Mouse (Mus musculus) limb, embryonic 11.5 days (tissue): ENCODE measurements around the gene Coq7. TPM values are rescaled to one million over a fixed set of nuclear protein-coding genes. Genes with fewer than 3 reads are reported as not detected.

Source experiments
- ATAC-seq: fragments of 200-750 bp; cut with Nextera tagmentation; 2 replicates; pipeline ENCODE4 v1.8.0; 2017; ENCODE audit warnings: low read depth; ENCODE audit not compliant: insufficient number of reproducible peaks, low FRiP score, low TSS enrichment
- DNase-seq: peaks from one replicate; pipeline ENCODE4 v3.0.0-alpha.2; 2015; ENCODE audit warnings: low spot score
- H3K27ac ChIP-seq: fragments of 300-500 bp; sonication (generic); replicated peaks from 2 replicates; pipeline ENCODE4 v1.5.1; 2014; ENCODE audit warnings: low read depth, mild to moderate bottlenecking, low read length
- H3K27me3 ChIP-seq: fragments of 300-500 bp; sonication (generic); 2 replicates; pipeline ENCODE4 v1.6.1; 2014; ENCODE audit warnings: mild to moderate bottlenecking, low read length, mixed read lengths; ENCODE audit not compliant: control insufficient read depth, insufficient read depth
- H3K36me3 ChIP-seq: fragments of 300-500 bp; sonication (generic); 2 replicates; pipeline ENCODE4 v1.6.1; 2014; ENCODE audit warnings: mild to moderate bottlenecking, low read length, moderate library complexity, mixed read lengths; ENCODE audit not compliant: control insufficient read depth, insufficient read depth
- H3K4me1 ChIP-seq: fragments of 300-500 bp; sonication (generic); 2 replicates; pipeline ENCODE4 v1.6.1; 2014; ENCODE audit warnings: low read length, mixed read lengths; ENCODE audit not compliant: control insufficient read depth, insufficient read depth
- H3K4me2 ChIP-seq: fragments of 300-500 bp; sonication (generic); 2 replicates; pipeline ENCODE4 v1.6.1; 2014; ENCODE audit warnings: low read depth, mild to moderate bottlenecking, moderate library complexity; ENCODE audit not compliant: severe bottlenecking
- H3K4me3 ChIP-seq: fragments of 300-500 bp; sonication (generic); 2 replicates; pipeline ENCODE4 v1.5.1; 2014; ENCODE audit warnings: low read depth, low read length
- H3K9ac ChIP-seq: fragments of 300-500 bp; sonication (generic); 2 replicates; pipeline ENCODE4 v1.6.1; 2014; ENCODE audit warnings: mild to moderate bottlenecking, low read length
- H3K9me3 ChIP-seq: fragments of 300-500 bp; sonication (generic); 2 replicates; pipeline ENCODE4 v1.6.1; 2016; ENCODE audit warnings: low read length; ENCODE audit not compliant: control insufficient read depth
- WGBS: fragments of 180-500 bp; shearing (Covaris S2); extraction: QIAGEN DNeasy Blood & Tissue Kit; methylation state at CpG from one replicate; pipeline ENCODE4 v1.1.7; 2014; 5-methylcytosine and 5-hydroxymethylcytosine counted together
- polyA plus RNA-seq: library from polyadenylated mRNA; unstranded; fragments of >200 nt; fragmentation: Nextera tagmentation; extraction: Ambion mirVana; gene quantifications from 2 replicates; pipeline ENCODE4 v1.2.1, GENCODE M21; 2014

The Coq7 gene
- polyA plus RNA-seq = 106 and 111 TPM in 2 replicates

DNA sequence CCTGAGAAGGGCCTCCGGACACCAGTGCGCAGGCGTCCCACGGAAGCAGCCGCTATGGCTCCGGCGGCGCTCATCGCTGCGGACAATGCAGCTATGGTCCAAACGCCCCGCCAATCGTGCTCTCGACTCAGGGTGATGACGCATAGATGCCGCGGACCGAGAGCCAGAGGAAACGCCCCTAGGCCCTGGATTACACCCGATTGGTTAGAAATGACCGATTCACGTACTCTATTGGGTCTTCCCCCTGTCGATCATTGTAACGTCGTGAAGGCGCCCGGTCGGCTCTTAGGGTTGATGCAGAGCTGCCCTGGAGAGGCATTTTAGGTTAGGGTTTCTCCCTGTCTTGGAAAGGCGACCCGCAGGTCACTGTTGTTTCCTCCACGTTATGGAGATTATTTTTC, at the start of gene Coq7:
Coq7 (minus strand) TSS at position 179 of the 401 bp plus-strand sequence.
- Histone ChIP-seq H3K27me3 (no peaks in the 10 kb centered on the region), H3K4me2 (peak within 1 kb of the TSS; percentile 65)

DNA sequence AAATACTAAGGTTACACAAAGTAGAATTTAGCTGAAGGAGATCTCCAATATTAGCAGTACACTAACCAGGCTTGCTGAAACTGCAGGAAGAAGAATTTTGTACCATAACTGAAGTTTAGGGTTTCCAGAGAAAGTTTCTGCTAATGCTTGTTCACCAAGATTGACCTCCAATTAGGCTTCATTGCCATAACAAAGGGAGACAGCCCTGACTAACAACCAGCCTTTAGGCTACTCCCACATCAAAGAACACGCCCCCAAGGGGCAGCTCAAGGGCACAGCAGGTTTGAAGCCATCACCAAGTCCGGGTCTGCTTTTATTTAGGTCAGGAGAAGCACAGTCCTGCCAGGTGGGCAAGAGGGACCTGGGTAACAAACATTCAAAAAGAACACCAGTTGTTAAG, 46.8 kb upstream of the Coq7 start:
- DNase-seq (no peak), ATAC-seq (no peak)
- no peaks in the 10 kb centered on the region for H3K9me3 ChIP-seq
- H3K4me2 ChIP-seq = no peak overlapping the region
- WGBS = 60% methylated on average over 2 of the region's 2 CpGs
- no peak overlapping the region for H3K4me3 ChIP-seq
- no peaks in the 10 kb centered on the region for H3K36me3 ChIP-seq
- H3K27me3 ChIP-seq = no peaks in the 10 kb centered on the region
- no peak overlapping the region for H3K9ac ChIP-seq
- 0 out of 2 replicates have a peak, but pooled peaks cover 3% of the 10 kb centered on the region for H3K4me1 ChIP-seq
- H3K27ac ChIP-seq = no peak overlapping the region

More for the DNA sequence above, at the start of gene Coq7:
- 0 out of 2 replicates have a peak, but pooled peaks cover 2% of the 10 kb centered on the region for H3K36me3 ChIP-seq
- peak within 1 kb of the TSS; percentile 52 for H3K4me3 ChIP-seq
- H3K27ac ChIP-seq = peak within 1 kb of the TSS; percentile 83; the same call in 1 of the 2 replicates
- ATAC-seq = peak; percentile 100
- H3K4me1 ChIP-seq = no peaks in the 10 kb centered on the region
- no peaks in the 10 kb centered on the region for H3K9me3 ChIP-seq
- DNase-seq = peak; percentile 98
- H3K9ac ChIP-seq = peak within 1 kb of the TSS; percentile 81
- WGBS = under 1% methylated on average over 31 of the region's 31 CpGs

DNA sequence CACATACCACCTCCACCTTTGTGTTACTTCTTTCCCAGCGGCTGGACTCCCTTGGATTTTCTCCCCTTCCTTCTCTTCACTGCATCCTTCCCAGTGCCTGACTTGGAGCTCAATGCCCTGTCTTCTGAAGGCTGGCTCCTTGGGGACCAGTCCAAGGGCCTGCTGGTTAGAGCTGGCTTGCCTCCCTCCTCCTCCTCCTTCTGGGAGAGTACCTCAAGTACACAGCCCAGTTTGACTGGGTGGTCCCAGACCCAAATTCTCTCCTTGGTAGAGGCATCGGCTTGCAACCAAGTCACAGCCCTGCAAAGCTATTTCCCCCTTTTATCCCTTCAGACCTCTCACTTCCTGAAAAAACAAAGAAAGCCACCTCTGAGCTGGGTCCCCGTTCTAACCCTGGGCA, 45.1 kb upstream of the Coq7 start:
- Histone ChIP-seq H3K4me1 (no peaks in the 10 kb centered on the region), H3K36me3 (no peaks in the 10 kb centered on the region), H3K9me3 (no peaks in the 10 kb centered on the region), H3K9ac (no peak overlapping the region), H3K4me2 (no peak overlapping the region), H3K4me3 (no peak overlapping the region), H3K27ac (no peak overlapping the region), H3K27me3 (no peaks in the 10 kb centered on the region)
- WGBS = 81% methylated on average over 3 of the region's 3 CpGs
- DNase-seq (no peak), ATAC-seq (no peak)

DNA sequence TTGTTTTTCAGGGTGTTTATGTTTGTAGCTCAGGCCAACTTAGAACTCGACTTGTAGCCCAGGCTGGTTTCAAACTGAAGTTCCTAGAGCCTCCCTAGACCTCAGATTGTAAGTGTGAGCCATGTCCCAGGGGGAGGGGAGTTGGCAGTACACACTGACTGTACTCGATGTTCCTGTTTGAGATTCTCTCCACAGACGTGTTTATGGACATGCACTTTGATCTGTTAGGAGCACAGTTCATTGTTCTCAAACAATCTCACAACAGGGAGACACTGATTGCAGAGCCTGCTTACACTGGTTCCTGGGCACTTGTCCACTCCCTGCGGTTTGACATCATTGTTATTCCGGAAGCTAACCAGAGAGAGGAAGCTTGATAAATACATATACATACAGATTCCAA, 38.9 kb upstream of the Coq7 start:
- H3K4me1 ChIP-seq = no peaks in the 10 kb centered on the region
- H3K36me3 ChIP-seq = no peaks in the 10 kb centered on the region
- no peak for DNase-seq
- 72% methylated on average over 5 of the region's 5 CpGs for WGBS
- H3K9me3 ChIP-seq = no peaks in the 10 kb centered on the region
- H3K4me2 ChIP-seq = no peak overlapping the region
- no peaks in the 10 kb centered on the region for H3K27me3 ChIP-seq
- H3K9ac ChIP-seq = no peak overlapping the region
- no peak for ATAC-seq
- no peak overlapping the region for H3K27ac ChIP-seq
- no peak overlapping the region for H3K4me3 ChIP-seq

DNA sequence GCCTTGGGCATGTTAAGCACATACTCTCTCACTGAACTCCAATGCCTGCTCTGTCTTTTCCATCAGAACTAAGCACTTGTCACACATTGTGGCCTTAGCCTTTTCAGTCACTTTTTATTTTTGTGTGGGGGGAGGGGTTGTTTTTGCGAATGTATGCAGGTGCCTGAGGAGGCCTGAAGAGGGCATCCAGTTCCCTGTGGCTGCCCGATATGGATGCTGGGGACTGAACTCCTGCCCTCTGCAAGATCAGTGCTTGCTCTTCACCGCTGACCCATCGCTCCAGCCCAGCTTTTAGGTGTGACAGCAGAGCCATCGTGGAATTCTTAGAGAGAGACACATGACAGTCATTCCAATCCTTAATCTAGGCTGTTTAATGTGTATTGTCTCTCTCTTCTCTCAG, 38.2 kb upstream of the Coq7 start:
- Histone ChIP-seq H3K4me1 (no peaks in the 10 kb centered on the region), H3K9ac (no peak overlapping the region)
- ATAC-seq = no peak

DNA sequence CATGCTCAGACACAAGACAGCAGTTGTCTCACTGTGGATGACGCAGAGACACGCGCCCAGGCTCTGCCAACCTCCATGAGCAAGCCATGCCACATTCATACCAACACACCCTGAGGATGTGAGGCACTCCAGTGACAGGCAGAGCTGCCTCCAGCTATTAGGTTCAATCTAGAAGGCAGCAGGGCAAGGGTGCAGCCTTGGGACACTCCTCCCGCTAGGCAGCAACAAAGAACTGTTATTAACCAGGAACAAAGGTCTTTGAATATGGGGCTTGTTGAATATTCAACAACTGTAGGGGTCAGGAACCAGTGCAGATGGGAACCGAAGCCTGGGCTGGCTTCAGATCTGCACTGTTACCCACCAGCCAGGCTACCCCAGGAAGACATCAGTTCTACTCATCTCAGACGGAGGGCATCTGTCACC, 36.0 kb upstream of the Coq7 start:
- no peak overlapping the region for H3K9ac ChIP-seq
- DNase-seq = no peak
- H3K9me3 ChIP-seq = no peaks in the 10 kb centered on the region
- H3K4me3 ChIP-seq = no peak overlapping the region
- no peak overlapping the region for H3K27ac ChIP-seq
- 88% methylated on average over 6 of the region's 6 CpGs for WGBS
- H3K36me3 ChIP-seq = no peaks in the 10 kb centered on the region
- no peak for ATAC-seq
- H3K4me1 ChIP-seq = no peaks in the 10 kb centered on the region
- no peak overlapping the region for H3K4me2 ChIP-seq
- H3K27me3 ChIP-seq = no peaks in the 10 kb centered on the region

More for the DNA sequence above, 38.2 kb upstream of the Coq7 start:
- no peak for DNase-seq
- Histone ChIP-seq H3K4me3 (no peak overlapping the region), H3K27me3 (no peaks in the 10 kb centered on the region), H3K9me3 (no peaks in the 10 kb centered on the region), H3K36me3 (no peaks in the 10 kb centered on the region), H3K4me2 (no peak overlapping the region), H3K27ac (no peak overlapping the region)
- WGBS = 56% methylated on average over 5 of the region's 5 CpGs

DNA sequence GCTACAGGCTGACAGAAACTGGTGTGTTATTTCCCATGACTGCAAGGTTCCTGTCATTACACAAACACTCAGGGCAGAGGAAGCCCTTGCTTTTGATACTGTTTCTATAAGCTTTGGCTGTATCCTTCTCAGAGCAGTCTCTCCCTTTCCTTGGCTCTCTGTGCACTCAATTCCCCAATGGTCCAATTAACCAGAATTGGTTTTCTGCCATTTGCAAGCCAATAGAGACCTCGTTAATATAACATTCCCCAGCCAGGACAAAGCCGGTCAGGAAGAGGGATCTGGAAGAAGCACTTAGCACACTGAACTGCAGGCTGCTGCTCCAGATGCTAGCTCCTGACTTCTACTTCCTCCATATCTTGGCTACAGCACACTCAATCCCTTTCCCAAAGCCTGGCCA, 21.1 kb upstream of the Coq7 start:
- H3K4me1 ChIP-seq = no peaks in the 10 kb centered on the region
- no peaks in the 10 kb centered on the region for H3K36me3 ChIP-seq
- H3K4me2 ChIP-seq = no peak overlapping the region
- DNase-seq (no peak), ATAC-seq (no peak)
- WGBS = 57% methylated on average over 2 of the region's 2 CpGs
- H3K27me3 ChIP-seq = no peaks in the 10 kb centered on the region
- H3K9ac ChIP-seq = no peak overlapping the region
- H3K27ac ChIP-seq = no peak overlapping the region
- no peak overlapping the region for H3K4me3 ChIP-seq
- H3K9me3 ChIP-seq = no peaks in the 10 kb centered on the region

DNA sequence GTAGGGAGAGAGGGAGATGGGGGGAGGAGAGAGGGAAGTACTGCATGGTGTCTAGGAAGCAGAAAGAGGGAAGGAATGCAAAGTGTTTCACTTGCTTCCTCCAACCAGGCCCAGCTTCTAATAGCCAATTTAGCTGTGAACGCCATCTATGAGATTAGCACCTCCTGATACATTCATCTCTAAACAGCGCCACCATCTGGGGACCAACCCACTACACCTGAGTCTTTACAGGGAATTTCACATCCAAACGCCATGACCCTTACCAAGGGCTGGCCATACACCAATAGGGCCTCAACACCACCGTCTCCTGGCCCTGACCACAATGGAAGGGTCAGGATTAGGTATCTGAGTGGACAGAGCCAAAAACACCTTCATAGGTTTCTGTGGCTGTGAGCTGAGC, 20.7 kb upstream of the Coq7 start:
- DNase-seq (no peak), ATAC-seq (no peak)
- H3K27ac ChIP-seq = no peak overlapping the region
- no peaks in the 10 kb centered on the region for H3K27me3 ChIP-seq
- 68% methylated on average over 4 of the region's 4 CpGs for WGBS
- no peak overlapping the region for H3K9ac ChIP-seq
- H3K9me3 ChIP-seq = no peaks in the 10 kb centered on the region
- H3K36me3 ChIP-seq = no peaks in the 10 kb centered on the region
- no peak overlapping the region for H3K4me3 ChIP-seq
- H3K4me1 ChIP-seq = no peaks in the 10 kb centered on the region
- no peak overlapping the region for H3K4me2 ChIP-seq

DNA sequence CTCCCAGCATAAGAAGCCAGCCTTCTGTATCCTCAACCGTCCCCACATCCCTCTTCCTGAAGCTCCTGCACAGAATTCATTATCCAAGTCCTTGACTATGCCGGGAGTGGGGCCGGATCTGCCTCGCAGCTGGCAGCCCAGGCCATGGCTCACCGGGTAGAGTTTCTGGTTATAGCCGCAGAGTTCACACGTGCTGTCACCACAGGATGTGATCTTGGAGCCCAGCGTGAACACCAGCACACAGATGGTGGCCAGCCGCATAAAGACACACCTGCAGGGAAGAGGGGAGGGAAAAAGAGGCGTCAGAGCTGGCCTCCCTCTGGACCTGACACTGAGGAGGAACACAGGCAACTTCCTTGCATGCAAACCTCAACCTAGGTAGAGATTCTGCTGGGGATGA, 14.3 kb upstream of the Coq7 start:
- Histone ChIP-seq H3K4me1 (no peaks in the 10 kb centered on the region), H3K36me3 (no peaks in the 10 kb centered on the region), H3K4me2 (no peak overlapping the region), H3K27me3 (no peaks in the 10 kb centered on the region), H3K9ac (no peak overlapping the region), H3K4me3 (no peak overlapping the region), H3K27ac (no peak overlapping the region), H3K9me3 (no peaks in the 10 kb centered on the region)
- WGBS = 64% methylated on average over 10 of the region's 10 CpGs
- 0 out of 2 replicates have a peak, but pooled peaks have one; percentile 21 for ATAC-seq
- DNase-seq = no peak
